Mouse (Mus musculus): ENCODE results near the gene Lat.

DNA sequence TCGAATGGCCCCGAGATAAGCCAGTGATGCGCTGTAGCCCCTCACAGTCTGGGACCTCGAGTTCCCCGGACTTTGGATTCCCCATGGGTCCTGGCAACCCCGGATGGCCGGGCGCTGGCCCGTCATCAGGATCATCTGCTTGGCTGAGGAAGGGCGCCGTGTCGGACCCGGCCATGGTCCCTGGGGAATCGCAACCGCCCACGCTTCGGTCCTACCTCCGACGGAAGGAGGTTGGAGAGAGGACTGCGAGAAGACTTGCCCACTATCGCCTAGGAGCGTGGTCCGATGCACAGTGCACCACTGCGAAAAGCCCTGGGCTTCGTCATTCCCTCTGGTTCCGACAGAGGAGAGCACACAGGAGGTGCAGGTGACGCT lies 7.5 kb upstream of the Lat start:
- TF ChIP-seq CTCF (IDR thresholded peaks at IDR 0.05; ENCODE audit: control insufficient read depth, insufficient read depth, insufficient read length) (no peak), MAX (IDR thresholded peaks at IDR 0.05) (no peak), USF1 (IDR thresholded peaks at IDR 0.05; ENCODE audit: low read depth) (no peak)
